9 mouse cellular contexts compared by ENCODE assay signal in genomic region chr7:15982729-15983407, GRCm38 (mm10). TPM values are rescaled to one million over a fixed set of nuclear protein-coding genes. Genes with fewer than 3 reads are reported as not detected.
DNase-seq lines count a peak whose midpoint lies in the region; ATAC-seq and TF ChIP-seq lines count a peak whose summit lies in the region.
"Had no signal": no experiment of that assay in that cellular context is flagged by ENCODE, and none has a peak within 500 bp of the region (broad histone marks: within the 10 kb centered on the region; RNA-seq: fewer than 3 reads in every experiment).

No protein-coding gene starts in this region.

- H3K27ac ChIP-seq in hindbrain, embryonic 14.5 days, result no peak overlapping the region
- H3K27ac ChIP-seq in hindbrain, embryonic 10.5 days, result no peak overlapping the region
- H3K27ac ChIP-seq in stomach, embryonic 16.5 days (ENCODE audit: low read length), result peak overlapping the region; percentile 74
- H3K27ac ChIP-seq in forebrain, embryonic 16.5 days (ENCODE audit: low read length), result no peak overlapping the region

- TF ChIP-seq CTCF in G1E (IDR thresholded peaks at IDR 0.05; ENCODE audit: low read depth, low read length), result peak; percentile 26; the same call in 1 of the 2 replicates

- WGBS in hindbrain, embryonic 14.5 days, result 44% methylated on average over 4 of the region's 4 CpGs
- WGBS in hindbrain, embryonic 10.5 days, result 56% methylated on average over 4 of the region's 4 CpGs
- 34% methylated on average over 4 of the region's 4 CpGs for WGBS in stomach, embryonic 16.5 days
- 48% methylated on average over 4 of the region's 4 CpGs for WGBS in forebrain, embryonic 16.5 days

- no peak overlapping the region for H3K9ac ChIP-seq in hindbrain, embryonic 14.5 days
- H3K9ac ChIP-seq in stomach, embryonic 16.5 days (ENCODE audit: low read length), result no peak overlapping the region
- no peak overlapping the region for H3K9ac ChIP-seq in forebrain, embryonic 16.5 days (replicated peaks; ENCODE audit: low read depth, low read length)
- H3K9ac ChIP-seq: limb, embryonic 15.5 days had no signal

- peak; percentile 62 for DNase-seq in hindbrain, embryonic 14.5 days (ENCODE audit: low spot score)
- no peak for DNase-seq in hindbrain, embryonic 10.5 days (ENCODE audit: low spot score)
- peak; percentile 59 for DNase-seq in A20 (ENCODE audit: low read depth, low spot score)
- DNase-seq in G1E (ENCODE audit: low spot score), result peak; percentile 45
- DNase-seq in forelimb bud, embryonic 11.5 days (ENCODE audit: low read depth, low spot score), result peak; percentile 49
- no peak for DNase-seq in adrenal gland, adult 2 months

- H3K27me3 ChIP-seq in hindbrain, embryonic 14.5 days (ENCODE audit: control insufficient read depth, insufficient read depth, low read length), result no peaks in the 10 kb centered on the region
- no peaks in the 10 kb centered on the region for H3K27me3 ChIP-seq in hindbrain, embryonic 10.5 days (ENCODE audit: insufficient read depth, poor library complexity, severe bottlenecking)
- no peaks in the 10 kb centered on the region for H3K27me3 ChIP-seq in G1E (ENCODE audit: insufficient read depth, low read length)
- H3K27me3 ChIP-seq in stomach, embryonic 16.5 days (ENCODE audit: control insufficient read depth, insufficient read depth, low read length), result no peaks in the 10 kb centered on the region
- H3K27me3 ChIP-seq in forebrain, embryonic 16.5 days (replicated peaks; ENCODE audit: control insufficient read depth, insufficient read depth, low read length), result no peaks in the 10 kb centered on the region
- H3K27me3 ChIP-seq: limb, embryonic 15.5 days had no signal

- no peak overlapping the region for H3K4me2 ChIP-seq in hindbrain, embryonic 14.5 days (replicated peaks)
- no peak overlapping the region for H3K4me2 ChIP-seq in stomach, embryonic 16.5 days (ENCODE audit: low read depth, low read length)
- no peak overlapping the region for H3K4me2 ChIP-seq in forebrain, embryonic 16.5 days (ENCODE audit: low read length)
- H3K4me2 ChIP-seq: limb, embryonic 15.5 days had no signal

- no peak for ATAC-seq in hindbrain, embryonic 14.5 days (ENCODE audit: low FRiP score)
- ATAC-seq in G1E (ENCODE audit: extremely low read depth, insufficient number of reproducible peaks, low FRiP score, poor library complexity, severe bottlenecking), result peak; percentile 57; the same call in 1 of the 2 replicates
- no peak for ATAC-seq in stomach, embryonic 16.5 days (ENCODE audit: insufficient read depth, low FRiP score)
- no peak for ATAC-seq in forebrain, embryonic 16.5 days

- no peak overlapping the region for H3K4me3 ChIP-seq in hindbrain, embryonic 14.5 days (replicated peaks; ENCODE audit: low read length)
- H3K4me3 ChIP-seq in hindbrain, embryonic 10.5 days, result no peak overlapping the region
- H3K4me3 ChIP-seq in G1E (ENCODE audit: low read depth, low read length), result no peak overlapping the region
- no peak overlapping the region for H3K4me3 ChIP-seq in stomach, embryonic 16.5 days (replicated peaks; ENCODE audit: low read length)
- H3K4me3 ChIP-seq in forebrain, embryonic 16.5 days (replicated peaks; ENCODE audit: low read length), result no peak overlapping the region
- H3K4me3 ChIP-seq: limb, embryonic 15.5 days had no signal

- H3K9me3 ChIP-seq in hindbrain, embryonic 14.5 days (ENCODE audit: control insufficient read depth, low read length), result no peaks in the 10 kb centered on the region
- peaks cover 8% of the 10 kb centered on the region; the same call in 1 of the 2 replicates for H3K9me3 ChIP-seq in hindbrain, embryonic 10.5 days
- H3K9me3 ChIP-seq in G1E (replicated peaks), result no peaks in the 10 kb centered on the region
- H3K9me3 ChIP-seq in stomach, embryonic 16.5 days (replicated peaks; ENCODE audit: control insufficient read depth, low read length), result no peaks in the 10 kb centered on the region
- H3K9me3 ChIP-seq in forebrain, embryonic 16.5 days (ENCODE audit: control insufficient read depth, low read length), result no peaks in the 10 kb centered on the region
- H3K9me3 ChIP-seq: limb, embryonic 15.5 days had no signal

- peaks cover 58% of the 10 kb centered on the region for H3K36me3 ChIP-seq in hindbrain, embryonic 14.5 days (replicated peaks; ENCODE audit: control insufficient read depth, insufficient read depth)
- H3K36me3 ChIP-seq in hindbrain, embryonic 10.5 days, result peaks cover 90% of the 10 kb centered on the region
- H3K36me3 ChIP-seq in G1E (replicated peaks), result peaks cover 86% of the 10 kb centered on the region
- peaks cover 19% of the 10 kb centered on the region for H3K36me3 ChIP-seq in stomach, embryonic 16.5 days (ENCODE audit: control insufficient read depth, insufficient read depth, low read length)
- H3K36me3 ChIP-seq in forebrain, embryonic 16.5 days (ENCODE audit: control insufficient read depth, insufficient read depth), result peaks cover 22% of the 10 kb centered on the region

- H3K4me1 ChIP-seq in hindbrain, embryonic 14.5 days (replicated peaks; ENCODE audit: control insufficient read depth, insufficient read depth, low read length), result no peaks in the 10 kb centered on the region
- H3K4me1 ChIP-seq in hindbrain, embryonic 10.5 days (replicated peaks), result no peaks in the 10 kb centered on the region
- H3K4me1 ChIP-seq in G1E (ENCODE audit: insufficient read depth, low read depth, low read length), result peaks cover 6% of the 10 kb centered on the region
- no peaks in the 10 kb centered on the region; the same call in 1 of the 2 replicates for H3K4me1 ChIP-seq in stomach, embryonic 16.5 days (ENCODE audit: control insufficient read depth, insufficient read depth, low read length)
- no peaks in the 10 kb centered on the region for H3K4me1 ChIP-seq in forebrain, embryonic 16.5 days (replicated peaks; ENCODE audit: control insufficient read depth, insufficient read depth, low read length)
- H3K4me1 ChIP-seq: limb, embryonic 15.5 days had no signal

RNA-seq across cellular contexts. Expression of gene Ehd2, which starts 15.5 kb away (rescaled TPM):
- 5.6 and 6.6 TPM in 2 replicates for polyA plus RNA-seq in hindbrain, embryonic 14.5 days (2014; fragmentation: Nextera tagmentation; extraction: Ambion mirVana)
- polyA plus RNA-seq in hindbrain, embryonic 10.5 days (2016; fragmentation: Nextera tagmentation; extraction: Ambion mirVana), result 12.1 and 12.5 TPM in 2 replicates
- total RNA-seq in G1E (2014; fragmentation: Nextera tagmentation) (0.38 and 0.44 TPM in 2 replicates), G1E (2017) (0.33 and 0.35 TPM in 2 replicates)
- 0.11 and 0.15 TPM in 2 replicates for polyA plus RNA-seq in G1E (2012)
- 65.8 and 76.3 TPM in 2 replicates for polyA plus RNA-seq in stomach, embryonic 16.5 days (2015; fragmentation: Nextera tagmentation; extraction: Ambion mirVana)
- 10 to 100 TPM; 40.2 to 87.6 TPM for total RNA-seq in adrenal gland, adult 2 months (2021)
- 70.9 and 89.0 TPM in 2 replicates for polyA plus RNA-seq in adrenal gland, adult 2 months (2012; rRNA removed)
- 5.4 and 5.6 TPM in 2 replicates for polyA plus RNA-seq in forebrain, embryonic 16.5 days (2015; fragmentation: Nextera tagmentation; extraction: Ambion mirVana)

RNA-seq across cellular contexts. Expression of gene Nop53, which starts 37.0 kb away (rescaled TPM):
- polyA plus RNA-seq in hindbrain, embryonic 14.5 days (2014; fragmentation: Nextera tagmentation; extraction: Ambion mirVana), result 113 and 114 TPM in 2 replicates
- 170 and 182 TPM in 2 replicates for polyA plus RNA-seq in hindbrain, embryonic 10.5 days (2016; fragmentation: Nextera tagmentation; extraction: Ambion mirVana)
- total RNA-seq in G1E (2014; fragmentation: Nextera tagmentation) (95.0 and 118 TPM in 2 replicates), G1E (2017) (288 and 328 TPM in 2 replicates)
- polyA plus RNA-seq in G1E (2012), result 630 and 764 TPM in 2 replicates
- 162 and 168 TPM in 2 replicates for polyA plus RNA-seq in stomach, embryonic 16.5 days (2015; fragmentation: Nextera tagmentation; extraction: Ambion mirVana)
- 100 to 1,000 TPM; 169 to 171 TPM for total RNA-seq in adrenal gland, adult 2 months (2021)
- polyA plus RNA-seq in adrenal gland, adult 2 months (2012; rRNA removed), result 64.4 and 69.9 TPM in 2 replicates
- 139 and 141 TPM in 2 replicates for polyA plus RNA-seq in forebrain, embryonic 16.5 days (2015; fragmentation: Nextera tagmentation; extraction: Ambion mirVana)

Comparison
In these comparisons a context has a peak if more than half of its experiments do, and no peak if none do; other contexts are left out.
1. DNase-seq: peak in hindbrain, embryonic 14.5 days (single experiment), A20 (single experiment), G1E (single experiment) and forelimb bud, embryonic 11.5 days (single experiment); none in hindbrain, embryonic 10.5 days (single experiment) and adrenal gland, adult 2 months (single experiment).